Mouse (Mus musculus) frontal cortex, postnatal 36 days (tissue): ENCODE results near the gene Tmem81.
"Not testable (repeated sequence)": the region's sequence is repeated elsewhere in the genome, so short reads cannot be mapped to it uniquely, and the experiment has no call there.

Experiments used
- DNase-seq, 2 experiments: peaks; one replicate each; pipeline ENCODE4 v3.0.0; 2022; ENCODE audit warnings: low spot score in 2 of 2

The Tmem81 gene

DNA sequence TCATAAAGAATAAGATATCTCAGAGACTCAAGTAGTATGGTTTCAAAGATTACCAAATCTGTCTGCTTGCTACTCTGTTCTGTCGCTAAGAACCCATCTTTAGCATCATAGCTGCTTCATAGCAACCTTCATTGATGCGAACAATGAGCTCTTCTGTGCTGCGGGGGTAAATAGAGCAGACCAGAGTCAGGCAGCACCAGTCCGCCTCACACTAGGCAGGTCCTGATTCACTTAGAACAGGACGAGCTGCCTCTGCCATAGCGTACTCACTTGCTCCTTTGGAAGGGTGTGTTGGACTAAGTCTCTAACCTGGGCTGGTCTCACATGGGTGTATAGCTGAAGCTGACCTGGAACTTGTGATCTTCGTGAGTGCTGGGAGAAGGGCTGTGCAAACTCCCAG is at the start of gene Tmem81:
Gene Tmem81, plus strand, starts transcription at position 173 of the 400 bp plus-strand sequence.
- no peak for DNase-seq

- no peak for DNase-seq
Measured at GRCm38 (mm10) chr1:132464651-132465050, 41.4 kb upstream of the Tmem81 start.

DNA sequence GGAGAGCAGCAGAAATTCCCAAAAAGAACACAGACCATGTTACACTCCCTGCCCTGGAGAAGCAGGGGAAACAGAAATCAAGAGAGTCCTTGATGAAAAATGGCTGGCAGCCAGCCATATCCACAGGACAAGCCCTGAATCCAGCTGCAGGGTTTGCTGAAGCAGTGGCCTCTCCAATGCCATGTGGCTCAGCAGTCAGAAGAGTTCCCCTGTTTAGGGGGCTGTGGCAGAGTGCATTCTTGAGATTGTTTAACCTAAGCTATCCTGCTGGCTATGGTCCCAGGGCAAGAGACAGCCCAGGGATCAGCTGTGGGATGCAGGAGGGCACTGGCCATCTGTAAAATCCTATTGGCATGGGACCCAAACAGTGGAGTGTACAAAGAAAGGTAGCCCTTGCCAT is 37.1 kb upstream of the Tmem81 start:
- no peak for DNase-seq

- DNase-seq, result no peak
Measured at GRCm38 (mm10) chr1:132469519-132469918, 36.5 kb upstream of the Tmem81 start.

DNA sequence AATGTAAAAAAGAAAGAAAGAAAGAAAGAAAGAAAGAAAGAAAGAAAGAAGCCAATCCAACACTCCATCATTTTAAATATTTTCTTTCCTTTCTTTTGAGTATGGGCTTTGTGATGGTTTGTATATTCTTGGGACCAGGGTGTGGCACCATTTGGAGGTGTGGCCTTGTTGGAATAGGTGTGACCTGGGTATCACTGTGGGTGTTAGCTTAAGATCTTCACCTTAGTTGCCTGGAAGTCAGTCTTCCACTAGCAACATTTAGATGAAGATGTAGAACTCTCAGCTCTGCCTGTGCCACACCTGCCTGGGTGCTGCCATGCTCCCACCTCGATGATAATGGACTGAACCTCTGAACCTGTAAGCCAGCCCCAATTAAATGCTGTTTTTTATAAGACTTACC is 36.0 kb upstream of the Tmem81 start:
- DNase-seq, result not testable (repeated sequence)

- no peak for DNase-seq
Measured at GRCm38 (mm10) chr1:132471032-132471431, 35.0 kb upstream of the Tmem81 start.

DNA sequence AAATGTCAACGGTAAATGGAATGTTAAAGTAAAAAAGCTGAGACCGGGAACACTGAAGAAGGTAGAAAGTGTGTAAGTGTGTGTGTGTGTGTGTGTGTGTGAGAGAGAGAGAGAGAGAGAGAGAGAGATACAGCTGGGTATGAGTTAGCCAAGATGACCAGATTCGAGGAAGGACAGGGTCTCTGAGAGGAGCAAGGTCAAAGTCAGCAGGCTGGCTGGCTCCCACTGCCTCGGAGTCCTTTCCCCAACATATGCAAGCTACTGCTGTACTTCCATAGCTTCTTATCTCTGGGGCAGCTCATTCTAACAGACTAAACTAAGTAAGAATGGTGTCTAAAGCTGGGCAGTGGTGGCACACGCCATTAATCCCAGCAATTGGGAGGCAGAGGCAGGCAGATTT is 34.5 kb upstream of the Tmem81 start:
- DNase-seq, result no peak

GRCm38 (mm10) chr1:132472537-132472936 is 33.5 kb upstream of the Tmem81 start:
- no peak for DNase-seq

- DNase-seq, result no peak
Measured at GRCm38 (mm10) chr1:132474496-132474895, 31.5 kb upstream of the Tmem81 start.

DNA sequence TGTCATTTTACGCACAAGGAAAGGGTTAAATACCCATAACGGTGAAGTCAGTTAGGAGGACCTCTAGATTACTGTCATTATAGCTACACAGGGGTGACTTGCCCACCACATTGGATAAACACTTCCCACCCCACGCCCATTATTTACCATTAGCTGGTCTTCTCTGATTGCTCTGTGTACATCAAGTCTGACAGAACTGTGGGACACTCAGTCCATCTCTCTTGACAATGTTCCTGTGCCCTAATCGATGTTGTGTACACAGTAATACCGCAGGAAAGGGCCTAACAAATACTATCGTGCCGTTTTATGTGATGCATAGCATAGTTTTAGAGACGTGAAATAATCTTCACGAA is 29.5 kb upstream of the Tmem81 start:
- peak in 1 of 2 experiments; percentile 14 for DNase-seq

- DNase-seq, result peak; percentile 86 to 90
Measured at GRCm38 (mm10) chr1:132476928-132477691, 28.9 kb upstream of the Tmem81 start, which contains the start of gene Rbbp5. TSS of gene Rbbp5 (plus strand) at chr1:132477365.

- no peak for DNase-seq
Measured at GRCm38 (mm10) chr1:132479438-132479837, 26.6 kb upstream of the Tmem81 start.

GRCm38 (mm10) chr1:132481619-132482018 is 24.4 kb upstream of the Tmem81 start:
- no peak for DNase-seq

DNA sequence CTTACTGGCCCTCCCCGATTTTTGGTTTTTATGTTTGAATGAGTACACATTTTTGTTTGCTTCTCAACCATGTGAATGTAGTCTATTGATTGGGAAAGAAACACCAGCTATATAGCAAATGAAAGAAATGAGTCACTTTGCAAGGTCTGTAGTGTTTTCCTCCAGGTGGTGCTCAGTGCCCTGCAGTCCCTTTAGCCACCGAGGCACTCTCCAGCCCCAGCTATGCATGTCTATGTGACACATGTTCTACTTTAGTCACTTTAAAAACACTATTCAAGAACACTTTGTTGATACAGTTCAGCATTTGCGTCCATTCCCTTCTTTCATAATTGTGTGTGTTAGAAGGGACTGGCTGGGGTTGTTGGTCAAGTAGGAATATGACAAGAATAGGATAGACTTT is 22.8 kb upstream of the Tmem81 start:
- DNase-seq, result no peak

- no peak for DNase-seq
Measured at GRCm38 (mm10) chr1:132483759-132484158, 22.3 kb upstream of the Tmem81 start.

- DNase-seq, result no peak
Measured at GRCm38 (mm10) chr1:132500535-132500934, 5.5 kb upstream of the Tmem81 start.

DNA sequence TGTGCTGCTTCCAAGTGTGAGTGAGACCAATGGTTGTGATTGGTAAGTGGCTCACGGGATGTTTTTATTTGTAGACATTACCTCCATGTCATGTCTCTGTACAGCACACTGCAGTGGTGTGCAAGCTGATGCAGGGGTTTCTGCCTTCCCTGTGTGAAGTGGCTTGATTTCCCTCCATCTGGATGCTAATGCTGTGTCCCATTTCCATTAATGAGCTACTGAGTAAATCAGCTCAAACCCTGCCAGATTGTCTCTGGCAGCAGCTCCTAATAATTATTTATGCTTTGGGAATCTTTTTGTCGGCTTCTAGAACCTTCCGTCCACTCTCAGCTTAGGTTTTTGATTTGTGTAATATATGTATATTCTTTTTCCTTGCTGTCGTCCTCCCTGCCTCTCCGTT is 875 bp upstream of the Tmem81 start:
- DNase-seq, result no peak

- no peak for DNase-seq
Measured at GRCm38 (mm10) chr1:132506656-132507055, 626 bp downstream of the Tmem81 start.

- peak in 1 of 2 experiments; percentile 9 for DNase-seq
Measured at GRCm38 (mm10) chr1:132509771-132510170, 3.7 kb downstream of the Tmem81 start.

DNA sequence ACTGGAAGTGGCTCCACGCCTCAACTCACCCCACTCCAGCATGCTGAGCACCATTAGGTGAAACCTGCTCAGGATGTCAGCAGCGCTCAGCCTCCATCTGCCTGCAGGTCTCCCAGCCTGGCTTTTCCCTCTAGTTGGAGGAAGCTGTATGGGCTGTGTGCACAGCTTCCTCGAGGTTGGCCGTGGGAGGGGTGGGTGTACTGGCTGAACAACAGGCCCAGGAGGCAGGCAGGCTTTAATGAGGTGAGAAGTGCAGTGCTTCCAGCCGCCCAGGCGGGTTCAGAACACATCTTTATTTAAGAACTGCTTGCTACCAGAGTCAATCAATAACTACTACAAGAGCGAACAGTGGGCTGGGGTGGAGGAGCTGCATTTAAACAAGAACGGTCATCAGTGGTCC is 5.5 kb downstream of the Tmem81 start:
- DNase-seq, result no peak

GRCm38 (mm10) chr1:132512106-132512505 is 6.1 kb downstream of the Tmem81 start:
- DNase-seq, result no peak

GRCm38 (mm10) chr1:132515339-132515738 is 9.3 kb downstream of the Tmem81 start:
- no peak for DNase-seq

DNA sequence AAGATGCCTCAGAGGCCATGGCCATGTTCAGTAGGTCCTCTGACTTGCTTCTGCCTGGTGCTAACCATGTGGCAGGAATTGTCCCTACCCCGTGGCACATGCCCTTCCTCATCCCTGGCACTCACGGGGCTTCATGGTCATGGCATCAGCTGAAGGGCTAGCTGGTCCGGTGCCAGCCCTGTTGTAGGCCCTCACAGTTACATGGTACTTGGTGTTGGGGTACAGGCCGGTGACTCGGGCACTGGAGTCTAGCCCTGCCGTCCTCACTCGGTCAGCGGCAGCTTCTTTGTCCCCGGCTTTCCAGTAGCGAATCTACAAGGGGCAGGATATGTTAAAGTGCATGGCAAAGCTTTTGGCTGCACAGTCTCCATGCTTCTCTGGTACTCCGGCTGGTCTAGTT is 10.7 kb downstream of the Tmem81 start:
- no peak for DNase-seq

- DNase-seq, result no peak
Measured at GRCm38 (mm10) chr1:132518621-132519020, 12.6 kb downstream of the Tmem81 start.
